25 mouse cellular contexts compared by ENCODE assay signal in the genomic region with DNA sequence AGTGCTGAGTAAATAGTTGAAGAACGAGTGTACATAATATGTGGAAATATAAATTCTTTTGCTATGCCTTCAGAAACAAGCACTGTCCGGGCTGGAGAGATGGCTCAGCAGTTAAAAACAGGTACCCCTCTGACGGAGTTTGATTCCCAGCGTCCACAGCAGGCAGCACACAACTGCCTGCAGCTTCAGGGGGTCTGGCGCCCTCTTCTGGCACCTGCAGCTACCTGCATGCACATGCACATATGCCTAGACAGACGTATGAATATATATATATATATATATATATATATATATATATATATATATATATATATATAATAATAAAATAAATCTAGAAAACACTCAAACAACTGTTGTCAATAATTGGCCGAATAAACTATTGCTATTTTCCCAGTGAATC. TPM values are rescaled to one million over a fixed set of nuclear protein-coding genes. Genes with fewer than 3 reads are reported as not detected.
DNase-seq lines count a peak whose midpoint lies in the region; ATAC-seq and TF ChIP-seq lines count a peak whose summit lies in the region.
"Had no signal": no experiment of that assay in that cellular context is flagged by ENCODE, and none has a peak within 500 bp of the region (broad histone marks: within the 10 kb centered on the region; RNA-seq: fewer than 3 reads in every experiment).

No protein-coding gene starts in this region.

- ATAC-seq in liver, embryonic 14.5 days (ENCODE audit: insufficient read depth): no peak
- ATAC-seq in liver, embryonic 11.5 days (replicated peaks; ENCODE audit: low FRiP score): no peak
- no peak for ATAC-seq in stomach, postnatal 0 days (ENCODE audit: low FRiP score, low TSS enrichment)
- ATAC-seq: forebrain, embryonic 14.5 days had no signal

- 60% methylated on average over 7 of the region's 7 CpGs for WGBS in liver, embryonic 14.5 days (ENCODE audit: insufficient replicate concordance)
- WGBS in liver, embryonic 11.5 days: 71% methylated on average over 7 of the region's 7 CpGs
- WGBS in stomach, postnatal 0 days: 78% methylated on average over 7 of the region's 7 CpGs

- no peak overlapping the region for H3K27ac ChIP-seq in liver, embryonic 14.5 days
- H3K27ac ChIP-seq in liver, embryonic 11.5 days (ENCODE audit: low read depth, low read length): no peak overlapping the region
- H3K27ac ChIP-seq in ES-E14 (ENCODE audit: insufficient read depth, low read depth, low read length, poor library complexity, severe bottlenecking): no peak overlapping the region
- no peak overlapping the region for H3K27ac ChIP-seq in stomach, postnatal 0 days (replicated peaks)
- H3K27ac ChIP-seq: embryonic facial prominence, embryonic 15.5 days; forebrain, embryonic 10.5 days; heart, embryonic 10.5 days; hindbrain, embryonic 14.5 days had no signal

- no peak overlapping the region for H3K4me3 ChIP-seq in liver, embryonic 14.5 days (ENCODE audit: insufficient read depth in 1 of 2, low read depth in 2 of 2, low read length in 2 of 2)
- H3K4me3 ChIP-seq in liver, embryonic 11.5 days (ENCODE audit: low read depth, low read length): no peak overlapping the region
- H3K4me3 ChIP-seq in E14TG2a.4 (replicated peaks; ENCODE audit: low read length): no peak overlapping the region
- H3K4me3 ChIP-seq in ES-E14 (ENCODE audit: insufficient read depth in 1 of 2, low read depth in 1 of 2, low read length in 2 of 2, poor library complexity in 1 of 2, severe bottlenecking in 1 of 2): no peak overlapping the region
- H3K4me3 ChIP-seq in stomach, postnatal 0 days (ENCODE audit: low read depth, low read length): no peak overlapping the region
- H3K4me3 ChIP-seq: embryonic facial prominence, embryonic 15.5 days; erythroblast, embryonic 14.5 days; forebrain, embryonic 10.5 days; heart, embryonic 10.5 days had no signal

- TF ChIP-seq EP300 in liver, embryonic 14.5 days (IDR thresholded peaks at IDR 0.05; ENCODE audit: low read depth): no peak
- TF ChIP-seq EP300 in stomach, postnatal 0 days (optimal IDR thresholded peaks at IDR 0.05): no peak

- H3K4me2 ChIP-seq in liver, embryonic 14.5 days (ENCODE audit: low read depth): no peak overlapping the region
- no peak overlapping the region for H3K4me2 ChIP-seq in liver, embryonic 11.5 days
- H3K4me2 ChIP-seq in stomach, postnatal 0 days (replicated peaks; ENCODE audit: low read depth): no peak overlapping the region
- H3K4me2 ChIP-seq: embryonic facial prominence, embryonic 15.5 days; hindbrain, embryonic 14.5 days had no signal

- in situ Hi-C loops in ES-E14 (cut with MboI; ENCODE audit: low sequenced_read_pairs in 2 of 2, unreplicated experiment in 2 of 2): no loop called here

- H3K36me3 ChIP-seq in liver, embryonic 14.5 days (replicated peaks; ENCODE audit: control insufficient read depth, insufficient read depth, low read depth): no peaks in the 10 kb centered on the region
- no peaks in the 10 kb centered on the region for H3K36me3 ChIP-seq in liver, embryonic 11.5 days (ENCODE audit: control insufficient read depth, insufficient read depth, low read length)
- H3K36me3 ChIP-seq in E14TG2a.4 (ENCODE audit: insufficient read depth, low read length) (no peaks in the 10 kb centered on the region), ES-E14 (ENCODE audit: control insufficient read depth, insufficient read depth, low read length, poor library complexity, severe bottlenecking) (no peaks in the 10 kb centered on the region)
- H3K36me3 ChIP-seq in stomach, postnatal 0 days (ENCODE audit: control insufficient read depth, insufficient read depth, low read length): no peaks in the 10 kb centered on the region
- H3K36me3 ChIP-seq: embryonic facial prominence, embryonic 15.5 days; forebrain, embryonic 10.5 days; heart, embryonic 10.5 days had no signal

- H3K4me1 ChIP-seq in liver, embryonic 14.5 days (replicated peaks; ENCODE audit: control insufficient read depth in 2 of 2, insufficient read depth in 2 of 2, low read length in 1 of 2): no peaks in the 10 kb centered on the region
- H3K4me1 ChIP-seq in liver, embryonic 11.5 days (replicated peaks; ENCODE audit: control insufficient read depth, insufficient read depth, low read length): no peaks in the 10 kb centered on the region
- peaks cover 12% of the 10 kb centered on the region; the same call in 1 of the 2 replicates for H3K4me1 ChIP-seq in E14TG2a.4 (replicated peaks; ENCODE audit: low read depth, low read length)
- H3K4me1 ChIP-seq in ES-E14 (ENCODE audit: control insufficient read depth in 2 of 2, insufficient read depth in 2 of 2, low read length in 2 of 2, poor library complexity in 1 of 2): peaks cover 0 to 4% of the 10 kb centered on the region in 2 experiments; a peak in 1 of 4 replicates
- H3K4me1 ChIP-seq in stomach, postnatal 0 days (replicated peaks; ENCODE audit: control insufficient read depth, insufficient read depth): no peaks in the 10 kb centered on the region

- H3K9me3 ChIP-seq in liver, embryonic 14.5 days (ENCODE audit: control insufficient read depth, low read length): no peaks in the 10 kb centered on the region
- H3K9me3 ChIP-seq in liver, embryonic 11.5 days (ENCODE audit: control insufficient read depth, low read length): 0 out of 2 replicates have a peak, but pooled peaks cover 2% of the 10 kb centered on the region
- H3K9me3 ChIP-seq in E14TG2a.4 (ENCODE audit: low read length) (peaks cover 3% of the 10 kb centered on the region; the same call in 1 of the 2 replicates), ES-E14 (ENCODE audit: control insufficient read depth, insufficient read depth, low read depth, low read length) (no peaks in the 10 kb centered on the region)
- H3K9me3 ChIP-seq in stomach, postnatal 0 days (ENCODE audit: control insufficient read depth, low read length): no peaks in the 10 kb centered on the region
- H3K9me3 ChIP-seq: embryonic facial prominence, embryonic 15.5 days; heart, embryonic 10.5 days had no signal

- no peak for DNase-seq in liver, embryonic 14.5 days (ENCODE audit: low read depth in 3 of 3, low spot score in 3 of 3)
- DNase-seq in liver, embryonic 11.5 days (ENCODE audit: low spot score): no peak
- DNase-seq in ES-E14 (ENCODE audit: low read depth, low spot score): peak; percentile 6
- DNase-seq in stomach, postnatal 0 days (ENCODE audit: low spot score): no peak
- no peak for DNase-seq in layer of hippocampus, postnatal 10 days (ENCODE audit: low spot score in 2 of 2)
- no peak for DNase-seq in left cerebral cortex, postnatal 10 days (ENCODE audit: extremely low spot score in 1 of 2, low spot score in 2 of 2)
- DNase-seq: adrenal gland, adult 2 months; adrenal gland, postnatal 25 days; cerebellum, adult 2 months; cerebellum, postnatal 10 days; embryo, embryonic 11 days; gastrocnemius, postnatal 10 days; heart, adult 18-20 months; heart, postnatal 10 days had no signal

- no peaks in the 10 kb centered on the region for H3K27me3 ChIP-seq in liver, embryonic 14.5 days (ENCODE audit: control insufficient read depth, insufficient read depth, low read length)
- no peaks in the 10 kb centered on the region for H3K27me3 ChIP-seq in liver, embryonic 11.5 days (replicated peaks; ENCODE audit: control insufficient read depth, insufficient read depth, low read length)
- H3K27me3 ChIP-seq in E14TG2a.4 (ENCODE audit: insufficient read depth, low read length): no peaks in the 10 kb centered on the region
- H3K27me3 ChIP-seq in stomach, postnatal 0 days (ENCODE audit: control insufficient read depth, insufficient read depth, low read length): no peaks in the 10 kb centered on the region
- H3K27me3 ChIP-seq: CH12.LX had no signal

- TF ChIP-seq CTCF in liver, embryonic 14.5 days (IDR thresholded peaks at IDR 0.05; ENCODE audit: low read depth): peak; percentile 28
- TF ChIP-seq CTCF in E14TG2a.4 (conservative IDR thresholded peaks at IDR 0.05; ENCODE audit: low read length): peak; percentile 29; the same call in 1 of the 2 replicates
- peak; percentile 36 for TF ChIP-seq CTCF in stomach, postnatal 0 days (IDR thresholded peaks at IDR 0.05; ENCODE audit: low read depth)

- intact Hi-C loops in left cerebral cortex, postnatal 10 days (cut with DNase I): no loop called here

- H3K9ac ChIP-seq in liver, embryonic 14.5 days (replicated peaks): no peak overlapping the region
- H3K9ac ChIP-seq in liver, embryonic 11.5 days (ENCODE audit: low read depth, low read length): no peak overlapping the region
- no peak overlapping the region for H3K9ac ChIP-seq in ES-E14 (ENCODE audit: insufficient read depth, low read depth, low read length, poor library complexity, severe bottlenecking)
- H3K9ac ChIP-seq in stomach, postnatal 0 days (ENCODE audit: low read length): no peak overlapping the region
- H3K9ac ChIP-seq: embryonic facial prominence, embryonic 15.5 days; hindbrain, embryonic 14.5 days had no signal

TF ChIP-seq in ES-E14, 5 proteins besides CTCF, POLR2A, EP300 and RAD21:
- TF ChIP-seq CHD2 (IDR thresholded peaks at IDR 0.05; ENCODE audit: low read depth, low read length): no peak
- no peak for TF ChIP-seq ZNF384 (IDR thresholded peaks at IDR 0.05; ENCODE audit: low read depth, low read length)
- TF ChIP-seq MAFK (IDR thresholded peaks at IDR 0.05; ENCODE audit: insufficient read depth, low read depth, low read length): no peak
- no peak for TF ChIP-seq ZC3H11A (IDR thresholded peaks at IDR 0.05; ENCODE audit: borderline replicate concordance, low read depth, low read length)
- TF ChIP-seq HCFC1 (IDR thresholded peaks at IDR 0.05; ENCODE audit: borderline replicate concordance, insufficient read depth, low read length): no peak

RNA-seq across cellular contexts. Expression of gene Pitx1, which starts 35.4 kb away (rescaled TPM):
- polyA plus RNA-seq in liver, embryonic 14.5 days (2012; rRNA removed): 0.09 and 0.24 TPM in 2 replicates
- not detected in 2 replicates for polyA plus RNA-seq in liver, embryonic 14.5 days (2014; fragmentation: Nextera tagmentation; extraction: Ambion mirVana)
- polyA plus RNA-seq in liver, embryonic 11.5 days (2014; fragmentation: Nextera tagmentation; extraction: Ambion mirVana): 6.3 and 6.8 TPM in 2 replicates
- 0.26 and 1.0 TPM in 2 replicates for total RNA-seq in ES-E14 (2012; rRNA removed)
- 193 and 214 TPM in 2 replicates for polyA plus RNA-seq in stomach, postnatal 0 days (2015; fragmentation: Nextera tagmentation; extraction: Ambion mirVana)
- not detected for total RNA-seq in layer of hippocampus, postnatal 10 days (2021)
- not detected for total RNA-seq in left cerebral cortex, postnatal 10 days (2021)
- total RNA-seq: adrenal gland, adult 2 months; adrenal gland, postnatal 25 days; CH12.LX; common myeloid progenitor, adult 5-6 weeks; heart, adult 18-20 months; heart, postnatal 10 days; hematopoietic stem cell, adult 5-6 weeks; MEL had no signal
- polyA plus RNA-seq: adrenal gland, adult 2 months; forebrain, embryonic 14.5 days; hindbrain, embryonic 14.5 days had no signal
